Mouse (Mus musculus) adrenal gland, postnatal 4 days (tissue): Measurements from ENCODE around the gene Lgr6. TPM values are rescaled to one million over a fixed set of nuclear protein-coding genes. Genes with fewer than 3 reads are reported as not detected.

Experiments
- DNase-seq, 2 experiments: peaks; one replicate each; pipeline ENCODE4 v3.0.0; 2021 to 2022; ENCODE audit warnings: low spot score in 2 of 2, mixed read lengths in 2 of 2
- total RNA-seq, 2 experiments: library from RNA; stranded (reverse); gene quantifications; 2 replicates each; pipeline ENCODE4 v1.2.3; 2021

Gene Lgr6
- total RNA-seq, 2 experiments from 2014 or later, result 3.7 to 5.0 TPM

- no peak for DNase-seq
Measured at GRCm38 (mm10) chr1:135019087-135019774, 85.8 kb downstream of the Lgr6 start.

- no peak for DNase-seq
Measured at GRCm38 (mm10) chr1:135017656-135018015, 87.4 kb downstream of the Lgr6 start.

GRCm38 (mm10) chr1:135016907-135017655 lies 88.0 kb downstream of the Lgr6 start:
- no peak for DNase-seq

GRCm38 (mm10) chr1:135014921-135015445 lies 90.1 kb downstream of the Lgr6 start:
- no peak for DNase-seq

GRCm38 (mm10) chr1:135012472-135012871 lies 92.6 kb downstream of the Lgr6 start:
- DNase-seq, result no peak

- DNase-seq, result no peak
Measured at GRCm38 (mm10) chr1:135011912-135012311, 93.2 kb downstream of the Lgr6 start.

GRCm38 (mm10) chr1:135009833-135010232 lies 95.2 kb downstream of the Lgr6 start:
- DNase-seq, result no peak

- DNase-seq, result no peak
Measured at GRCm38 (mm10) chr1:135005696-135006095, 99.4 kb downstream of the Lgr6 start.

GRCm38 (mm10) chr1:135003346-135003745 lies 101.7 kb downstream of the Lgr6 start:
- no peak for DNase-seq

- no peak for DNase-seq
Measured at GRCm38 (mm10) chr1:135000527-135000926, 104.5 kb downstream of the Lgr6 start.

- DNase-seq, result no peak
Measured at GRCm38 (mm10) chr1:134998231-134998630, 106.8 kb downstream of the Lgr6 start.

- no peak for DNase-seq
Measured at GRCm38 (mm10) chr1:134997568-134997967, 107.5 kb downstream of the Lgr6 start.

GRCm38 (mm10) chr1:134996471-134996870 lies 108.6 kb downstream of the Lgr6 start:
- DNase-seq, result no peak

GRCm38 (mm10) chr1:134995954-134996353 lies 109.1 kb downstream of the Lgr6 start:
- no peak for DNase-seq

GRCm38 (mm10) chr1:134995437-134995836 lies 109.6 kb downstream of the Lgr6 start:
- DNase-seq, result no peak

GRCm38 (mm10) chr1:134994739-134995138 lies 110.3 kb downstream of the Lgr6 start:
- DNase-seq, result no peak

- no peak for DNase-seq
Measured at GRCm38 (mm10) chr1:134992046-134992645, 112.9 kb downstream of the Lgr6 start.

- DNase-seq, result peak in 1 of 2 experiments; percentile 68
Measured at GRCm38 (mm10) chr1:134989372-134989771, 115.7 kb downstream of the Lgr6 start.

- DNase-seq, result no peak
Measured at GRCm38 (mm10) chr1:134987962-134988341, 117.1 kb downstream of the Lgr6 start.

GRCm38 (mm10) chr1:134987173-134987961 lies 117.7 kb downstream of the Lgr6 start:
- DNase-seq, result peak in 1 of 2 experiments; percentile 38

- DNase-seq, result no peak
Measured at GRCm38 (mm10) chr1:134972920-134973319, 132.2 kb downstream of the Lgr6 start.
